Mouse (Mus musculus) hindbrain, embryonic 14.5 days (tissue): Measurements from ENCODE around the gene Gm2030. TPM values are rescaled to one million over a fixed set of nuclear protein-coding genes. Genes with fewer than 3 reads are reported as not detected.
"Not testable (repeated sequence)": the region's sequence is repeated elsewhere in the genome, so short reads cannot be mapped to it uniquely, and the experiment has no call there.

Experiments used
- ATAC-seq: fragments of 200-750 bp; cut with Nextera tagmentation; 2 replicates; pipeline ENCODE4 v1.8.0; 2017; ENCODE audit warnings: moderate number of reproducible peaks, mild to moderate bottlenecking, moderate TSS enrichment, moderate library complexity; ENCODE audit not compliant: low FRiP score
- DNase-seq: peaks from one replicate; pipeline ENCODE4 v3.0.0-alpha.2; 2015; ENCODE audit warnings: low spot score
- H3K27ac ChIP-seq: fragments of 300-500 bp; sonication (generic); 2 replicates; pipeline ENCODE4 v1.5.1; 2014; ENCODE audit warnings: mild to moderate bottlenecking, moderate library complexity
- H3K27me3 ChIP-seq: fragments of 300-500 bp; sonication (generic); 2 replicates; pipeline ENCODE4 v1.6.1; 2014; ENCODE audit warnings: mild to moderate bottlenecking, low read length, mixed read lengths; ENCODE audit not compliant: control insufficient read depth, insufficient read depth
- H3K36me3 ChIP-seq: fragments of 300-500 bp; sonication (generic); replicated peaks from 2 replicates; pipeline ENCODE4 v1.6.1; 2014; ENCODE audit not compliant: control insufficient read depth, insufficient read depth
- H3K4me1 ChIP-seq: fragments of 300-500 bp; sonication (generic); replicated peaks from 2 replicates; pipeline ENCODE4 v1.6.1; 2014; ENCODE audit warnings: antibody characterized with exemption, low read length, mixed read lengths; ENCODE audit not compliant: control insufficient read depth, insufficient read depth
- H3K4me2 ChIP-seq: fragments of 300-500 bp; sonication (generic); replicated peaks from 2 replicates; pipeline ENCODE4 v1.6.1; 2014; ENCODE audit warnings: mild to moderate bottlenecking, moderate library complexity
- H3K4me3 ChIP-seq: fragments of 300-500 bp; sonication (generic); replicated peaks from 2 replicates; pipeline ENCODE4 v1.5.1; 2014; ENCODE audit warnings: mild to moderate bottlenecking, low read length
- H3K9ac ChIP-seq: fragments of 300-500 bp; sonication (generic); 2 replicates; pipeline ENCODE4 v1.6.1; 2014
- H3K9me3 ChIP-seq: fragments of 300-500 bp; sonication (generic); 2 replicates; pipeline ENCODE4 v1.6.1; 2016; ENCODE audit warnings: low read length; ENCODE audit not compliant: control insufficient read depth
- WGBS: fragments of 180-500 bp; shearing (Covaris S2); extraction: QIAGEN DNeasy Blood & Tissue Kit; methylation state at CpG from one replicate; pipeline ENCODE4 v1.1.7; 2014; 5-methylcytosine and 5-hydroxymethylcytosine counted together
- polyA plus RNA-seq: library from polyadenylated mRNA; unstranded; fragments of >200 nt; fragmentation: Nextera tagmentation; extraction: Ambion mirVana; gene quantifications from 2 replicates; pipeline ENCODE4 v1.2.1, GENCODE M21; 2014

Gm2030 gene
- not detected in 2 replicates for polyA plus RNA-seq

DNA sequence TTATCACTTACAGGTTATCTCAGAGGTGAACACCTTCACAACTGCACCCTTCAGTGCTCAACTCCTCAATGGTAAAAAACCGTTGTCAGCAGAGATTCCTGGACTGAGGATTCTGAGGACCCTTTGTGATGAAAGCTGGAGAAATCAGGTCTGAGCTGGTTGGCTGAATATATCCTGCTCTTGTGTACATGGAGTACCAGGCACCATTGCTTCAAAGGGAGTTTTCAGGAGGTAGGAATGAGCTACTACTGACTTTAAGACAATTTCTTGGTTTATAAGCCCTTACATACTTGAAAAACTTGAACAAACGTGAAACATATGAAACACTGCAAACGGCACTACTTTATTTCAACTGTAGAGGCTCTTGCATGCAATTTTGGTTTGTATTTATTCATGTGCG is at the start of gene Gm2030:
Gm2030 (minus strand) TSS at position 101 of the 400 bp plus-strand sequence.
- not testable (repeated sequence) for H3K9ac ChIP-seq, DNase-seq, H3K4me2 ChIP-seq, H3K4me3 ChIP-seq, H3K27ac ChIP-seq, ATAC-seq, H3K4me1 ChIP-seq, H3K36me3 ChIP-seq, H3K27me3 ChIP-seq, H3K9me3 ChIP-seq
- 76% methylated on average over 3 of the region's 4 CpGs for WGBS

Other genes starting within 250 kb of the Gm2030 start
- gene Gm2012, start 78.7 kb downstream of the Gm2030 start, polyA plus RNA-seq = not detected in 2 replicates
- gene Slx, start 235.5 kb upstream of the Gm2030 start, polyA plus RNA-seq = not detected in 2 replicates